Mouse (Mus musculus) lung, postnatal 4 days (tissue): Measurements from ENCODE around the gene Rnf114.

ENCODE experiments used
- DNase-seq, 2 experiments: peaks; one replicate each; pipeline ENCODE4 v3.0.0; 2021

The Rnf114 gene

DNA sequence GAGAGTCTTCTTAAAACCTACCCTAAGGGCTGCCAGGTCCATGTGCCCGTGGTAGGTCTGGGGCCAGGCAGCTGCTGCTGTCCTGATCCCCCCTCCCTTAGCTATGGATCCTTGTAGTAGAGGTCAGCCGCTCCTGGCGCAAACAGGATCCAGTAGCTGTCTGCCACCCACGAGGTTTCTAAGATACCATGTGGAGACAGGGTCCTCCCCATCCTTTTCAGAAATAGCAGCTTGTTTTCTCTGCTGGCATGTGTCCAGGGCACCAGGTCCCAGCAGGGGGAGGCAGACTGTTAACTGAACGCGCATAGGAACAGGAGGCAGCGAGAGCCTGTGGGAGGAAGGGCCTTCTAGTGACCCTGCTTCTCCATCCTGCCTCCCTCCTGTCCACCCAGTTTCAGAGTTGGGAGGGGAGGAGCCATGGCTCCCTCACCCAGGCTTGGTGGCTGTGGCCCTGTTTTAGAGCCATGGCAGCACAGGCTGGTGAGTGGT lies 16.2 kb upstream of the Rnf114 start:
- DNase-seq: peak; percentile 56 to 74

DNA sequence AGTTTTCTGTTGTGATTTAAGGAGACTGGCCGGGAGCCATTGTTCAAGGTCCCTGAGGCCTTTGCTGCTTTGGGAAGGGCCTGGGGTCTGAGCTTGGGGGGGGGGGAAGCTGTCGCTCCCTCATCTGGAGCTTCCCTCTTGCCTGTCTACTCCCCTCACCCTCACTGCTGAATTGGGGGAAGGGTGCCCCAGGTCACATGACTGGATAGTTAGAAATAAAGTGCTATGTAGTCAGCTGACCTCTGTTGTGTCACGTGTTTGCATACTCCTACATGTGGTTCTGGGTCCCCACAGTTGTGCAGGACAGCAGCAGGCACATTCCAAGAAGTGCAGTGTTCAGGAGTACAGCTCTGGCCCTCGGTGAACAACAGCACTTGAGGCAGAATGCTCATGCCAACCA lies 15.7 kb upstream of the Rnf114 start:
- no peak for DNase-seq

DNA sequence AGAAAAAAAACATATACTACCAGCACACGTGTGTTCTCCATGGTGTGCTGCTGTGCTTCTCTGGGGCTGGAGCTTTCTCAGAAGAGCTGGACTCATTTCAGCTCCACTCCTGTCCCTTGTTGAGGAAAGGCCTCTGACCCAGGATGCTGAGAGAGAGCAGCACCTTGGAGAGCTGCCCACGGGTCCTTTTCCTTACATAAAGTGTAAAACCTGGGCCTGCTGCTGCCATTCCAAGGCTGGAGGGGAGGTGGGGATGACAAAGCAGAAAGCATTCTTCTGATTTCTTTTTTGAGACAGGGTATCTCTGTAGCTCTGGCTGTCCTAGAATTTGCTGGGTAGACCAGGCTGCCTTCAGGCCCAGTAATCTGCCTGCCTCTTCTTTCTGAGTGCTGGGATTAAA lies 14.3 kb upstream of the Rnf114 start:
- no peak for DNase-seq

DNA sequence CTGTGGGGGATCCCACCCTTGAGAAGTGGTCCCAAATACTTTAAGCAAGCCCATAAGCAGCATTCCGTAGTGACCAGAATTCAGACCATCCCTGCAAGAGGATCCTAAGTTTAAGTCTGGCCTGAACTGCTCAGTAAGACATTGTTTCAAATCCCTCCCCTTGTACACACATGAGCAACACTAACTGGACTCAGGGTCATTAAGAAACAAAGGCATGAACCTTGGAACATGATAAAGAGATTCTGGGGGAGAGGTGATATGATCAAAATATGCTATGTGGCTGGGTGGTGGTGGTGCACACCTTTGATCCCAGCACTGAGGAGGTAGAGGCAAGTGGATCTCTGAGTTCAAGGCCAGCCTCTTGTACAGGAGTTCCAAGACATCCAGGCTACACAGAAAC lies 12.9 kb upstream of the Rnf114 start:
- no peak for DNase-seq

DNA sequence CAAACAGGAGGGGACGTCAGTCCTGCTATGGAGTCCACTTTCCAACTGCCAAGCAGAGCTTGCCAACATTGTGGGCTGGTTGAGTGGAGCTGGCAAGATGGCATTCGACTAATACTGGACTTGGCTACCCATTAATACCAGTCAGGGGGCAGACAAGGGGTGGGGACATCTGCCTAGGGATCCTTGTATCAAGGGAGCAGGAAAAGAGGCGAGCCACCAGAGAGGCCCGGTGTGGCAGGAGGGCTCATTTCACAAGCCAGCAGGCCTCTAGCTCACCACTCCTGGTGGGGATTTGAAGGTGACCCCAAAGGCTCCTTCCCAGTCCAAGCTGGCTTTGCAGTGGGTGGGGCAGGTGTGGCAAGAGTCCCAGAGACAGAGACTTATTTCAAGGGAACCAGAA lies 9.8 kb upstream of the Rnf114 start:
- no peak for DNase-seq

DNA sequence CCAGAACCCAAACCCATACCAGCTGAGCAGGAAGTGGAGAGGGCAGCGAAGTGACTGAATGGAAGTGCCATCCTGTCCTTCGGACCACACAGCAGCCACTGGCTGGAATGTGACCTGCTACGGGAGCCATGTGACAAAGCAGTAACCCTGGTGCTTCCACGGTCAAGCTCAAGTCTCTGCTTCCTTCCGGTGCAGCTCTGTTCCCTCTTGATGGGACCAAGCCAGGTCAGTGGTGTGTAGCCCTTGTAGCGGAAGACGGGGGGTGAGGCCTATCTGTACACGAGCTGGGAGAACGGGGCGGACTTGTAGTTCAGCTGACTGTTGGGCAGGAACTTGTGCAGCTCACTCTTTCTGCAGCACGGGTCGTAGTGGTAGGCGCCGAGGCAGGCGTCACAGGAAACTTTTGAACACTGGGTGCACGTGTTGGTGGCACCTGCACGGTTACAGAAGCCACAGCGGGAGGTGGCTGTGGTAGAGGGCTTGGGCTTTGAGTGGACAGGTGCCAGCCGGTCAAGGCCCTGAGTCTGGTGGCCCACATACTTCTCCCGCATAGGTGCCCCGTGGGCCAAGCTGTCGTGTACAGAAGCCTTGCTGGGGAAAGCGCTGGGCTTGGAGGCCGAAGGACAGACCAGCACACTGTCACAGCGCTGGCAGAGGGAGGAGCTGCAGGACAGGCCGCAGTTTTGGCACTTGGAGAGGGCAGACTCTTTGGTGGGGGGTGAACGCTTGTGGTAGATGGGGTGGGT lies 9.2 kb upstream of the Rnf114 start:
- DNase-seq: no peak

DNA sequence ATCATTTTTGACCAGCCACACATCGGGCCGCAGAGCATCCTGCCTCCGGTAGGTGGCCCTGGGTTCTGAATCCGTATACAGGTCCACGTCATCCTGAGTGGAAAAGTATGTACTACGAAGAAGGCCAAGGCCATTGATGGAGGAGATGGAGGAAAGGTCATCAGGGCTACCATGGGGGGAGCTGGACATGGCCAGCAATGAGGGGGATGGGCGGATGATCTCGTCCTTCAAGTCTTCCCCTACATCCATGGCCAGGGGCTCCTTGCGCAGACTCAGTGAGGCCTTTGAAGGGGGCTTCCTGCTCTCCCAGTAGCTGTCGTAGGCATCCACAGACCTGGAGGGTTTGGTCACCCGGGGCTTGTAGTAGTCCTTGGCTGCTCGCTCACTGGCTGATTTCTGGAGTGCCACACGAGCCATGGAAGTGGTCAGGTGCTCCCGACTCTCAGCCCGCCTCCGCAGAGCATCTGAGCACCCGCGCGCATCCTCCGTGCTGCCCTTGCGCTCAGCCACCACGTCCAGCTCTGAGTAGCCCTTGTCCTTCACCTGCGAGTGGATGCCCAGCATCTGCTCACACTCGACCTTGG lies 8.5 kb upstream of the Rnf114 start:
- DNase-seq: no peak

DNA sequence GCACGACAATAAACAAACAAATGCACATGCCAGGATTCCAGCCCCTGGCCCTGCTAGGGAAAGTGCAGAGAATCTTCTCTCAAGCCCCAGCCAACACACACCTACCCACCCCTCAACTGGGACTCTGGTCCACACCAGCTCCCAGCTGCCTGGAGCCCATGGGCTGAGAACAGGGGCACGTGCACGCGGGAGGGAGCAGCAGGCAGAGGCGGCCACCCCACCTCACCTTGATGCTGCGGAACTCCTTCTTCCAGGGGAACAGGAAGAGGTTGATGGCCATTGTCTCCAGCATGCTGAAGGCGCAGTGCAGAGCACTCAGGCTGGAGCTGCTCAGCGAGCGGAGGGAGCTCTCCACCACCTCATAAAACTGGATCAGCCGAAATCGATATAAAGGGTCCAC lies 7.5 kb upstream of the Rnf114 start:
- DNase-seq: no peak

DNA sequence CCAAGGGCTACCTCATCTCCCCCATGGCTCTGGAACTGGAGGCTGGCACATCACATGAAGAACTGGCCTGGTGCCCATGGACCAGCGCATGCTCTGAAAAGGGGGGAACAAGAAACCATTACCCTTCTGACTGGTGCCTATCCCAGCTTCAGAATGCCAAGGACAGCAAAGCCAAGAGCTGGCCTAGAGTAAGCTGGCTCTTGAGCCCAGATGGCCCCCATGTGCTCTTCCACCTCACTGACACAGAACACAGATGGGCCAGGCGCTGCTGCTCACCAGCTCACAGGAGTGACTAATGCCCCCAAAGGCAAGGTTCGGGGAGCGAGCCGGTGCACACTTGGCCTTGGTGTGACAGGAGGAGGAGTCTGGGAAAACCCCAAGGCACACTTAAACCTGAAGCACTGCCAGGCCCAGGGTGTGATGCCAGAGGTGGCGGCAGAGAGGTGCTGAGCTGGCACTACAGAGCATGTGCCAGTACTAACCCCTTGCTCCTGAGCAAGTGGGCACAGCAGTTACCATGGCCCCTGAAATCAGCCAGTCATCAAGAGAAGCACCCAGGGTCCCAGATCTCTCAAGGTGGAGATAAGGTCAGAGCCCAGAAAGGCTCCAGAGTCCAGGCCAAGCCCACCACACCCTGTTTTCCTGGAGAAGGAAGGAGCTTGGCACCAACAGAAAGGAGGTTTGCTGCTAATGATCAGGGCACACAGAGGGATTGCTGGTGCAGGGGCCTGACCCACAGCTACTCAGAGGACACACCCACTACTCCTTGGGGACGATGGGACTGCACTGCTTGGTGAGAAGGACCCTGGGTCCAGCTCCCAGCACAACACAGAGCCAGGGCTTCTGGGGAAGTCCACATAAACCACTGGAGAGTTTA lies 6.7 kb upstream of the Rnf114 start:
- peak; percentile 51 to 61 for DNase-seq

DNA sequence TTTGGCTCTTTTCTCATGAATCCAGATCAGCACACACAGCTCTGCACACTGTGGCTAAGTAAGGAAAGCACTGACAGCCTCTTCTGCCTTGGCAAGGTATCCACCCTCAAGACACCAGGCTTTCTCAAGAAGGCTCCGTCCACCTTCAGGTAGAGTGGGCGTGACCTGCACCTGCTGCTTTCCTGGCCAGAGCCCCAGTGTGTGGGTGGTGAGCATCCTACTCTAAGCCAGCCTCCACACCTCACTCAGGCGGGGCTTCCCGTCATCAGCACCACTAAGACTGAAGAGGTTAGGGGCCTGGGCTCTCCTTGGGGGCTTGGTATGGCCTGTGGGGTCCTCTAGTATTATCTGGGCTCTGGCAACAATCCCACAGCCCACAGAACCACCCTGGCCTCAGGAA lies 5.9 kb upstream of the Rnf114 start:
- DNase-seq: no peak

DNA sequence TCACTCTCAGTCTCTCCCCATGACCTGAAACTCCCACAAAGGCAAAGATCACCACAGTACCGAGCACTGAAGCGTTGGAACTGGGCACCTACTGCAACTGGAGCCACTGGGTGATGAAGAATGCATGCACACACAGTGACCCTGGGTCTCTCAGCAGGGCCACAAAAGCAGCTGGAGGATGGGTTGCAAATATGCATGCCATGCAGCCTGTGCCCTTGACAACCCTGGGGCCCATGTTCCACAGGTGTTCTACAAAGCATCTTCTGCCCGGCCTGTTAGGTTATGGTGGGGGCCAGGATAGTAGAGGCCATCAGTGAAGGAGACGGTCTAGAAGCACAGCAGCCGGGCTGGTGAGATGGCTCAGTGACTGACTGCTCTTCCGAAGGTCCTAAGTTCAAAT lies 4.9 kb upstream of the Rnf114 start:
- no peak for DNase-seq

DNA sequence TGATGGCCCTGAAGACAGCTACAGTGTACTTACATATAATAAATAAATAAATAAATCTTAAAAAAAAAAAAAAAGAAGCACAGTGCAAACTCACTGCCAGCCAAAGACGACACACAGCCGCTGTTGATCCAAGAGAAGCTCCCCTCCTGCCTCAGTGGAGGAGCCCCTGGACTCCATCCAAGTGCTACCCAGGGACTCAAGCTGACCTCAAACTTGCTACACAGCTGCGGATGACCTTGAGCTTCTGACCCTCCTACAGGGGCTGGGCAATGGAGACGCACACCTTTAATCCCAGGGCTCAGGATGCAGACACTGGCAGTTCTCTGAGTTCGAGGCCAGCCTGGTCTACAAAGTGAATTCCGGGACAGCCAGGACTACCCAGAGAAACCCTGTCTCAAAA lies 4.5 kb upstream of the Rnf114 start:
- DNase-seq: no peak

DNA sequence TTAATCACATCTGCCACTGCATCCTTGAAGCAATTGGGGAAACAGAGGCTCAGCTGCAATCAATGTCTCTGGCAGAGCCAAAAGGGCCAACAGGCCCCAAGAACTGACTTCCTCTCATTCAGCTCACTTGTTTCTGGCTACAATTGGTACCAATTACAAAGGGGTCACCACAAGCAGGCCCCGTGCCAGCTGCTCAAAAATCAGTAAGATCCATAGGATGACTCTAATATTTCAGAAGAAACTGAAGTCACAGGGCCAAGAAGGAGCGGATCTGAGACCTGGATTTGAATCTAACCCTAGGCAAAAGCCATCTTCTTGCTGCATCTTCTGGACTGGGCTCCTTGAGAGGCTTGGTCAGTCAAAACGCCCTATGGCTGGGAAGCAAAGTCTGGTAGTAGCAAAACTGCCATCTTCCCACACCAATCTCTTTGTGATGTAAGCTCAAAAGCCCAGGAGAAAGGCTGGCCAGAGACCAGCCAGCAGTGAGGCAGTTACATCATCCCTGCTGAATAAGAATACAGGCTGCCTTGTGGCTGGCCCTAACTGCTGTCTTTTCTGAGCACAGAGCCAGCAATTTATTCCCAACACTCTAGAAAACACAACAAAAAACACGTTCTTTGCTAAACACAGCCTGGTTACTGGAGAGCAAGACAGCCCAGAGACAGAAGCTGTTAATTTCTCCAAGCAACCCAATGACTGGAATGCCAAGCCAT lies 1.5 kb upstream of the Rnf114 start:
- no peak for DNase-seq

DNA sequence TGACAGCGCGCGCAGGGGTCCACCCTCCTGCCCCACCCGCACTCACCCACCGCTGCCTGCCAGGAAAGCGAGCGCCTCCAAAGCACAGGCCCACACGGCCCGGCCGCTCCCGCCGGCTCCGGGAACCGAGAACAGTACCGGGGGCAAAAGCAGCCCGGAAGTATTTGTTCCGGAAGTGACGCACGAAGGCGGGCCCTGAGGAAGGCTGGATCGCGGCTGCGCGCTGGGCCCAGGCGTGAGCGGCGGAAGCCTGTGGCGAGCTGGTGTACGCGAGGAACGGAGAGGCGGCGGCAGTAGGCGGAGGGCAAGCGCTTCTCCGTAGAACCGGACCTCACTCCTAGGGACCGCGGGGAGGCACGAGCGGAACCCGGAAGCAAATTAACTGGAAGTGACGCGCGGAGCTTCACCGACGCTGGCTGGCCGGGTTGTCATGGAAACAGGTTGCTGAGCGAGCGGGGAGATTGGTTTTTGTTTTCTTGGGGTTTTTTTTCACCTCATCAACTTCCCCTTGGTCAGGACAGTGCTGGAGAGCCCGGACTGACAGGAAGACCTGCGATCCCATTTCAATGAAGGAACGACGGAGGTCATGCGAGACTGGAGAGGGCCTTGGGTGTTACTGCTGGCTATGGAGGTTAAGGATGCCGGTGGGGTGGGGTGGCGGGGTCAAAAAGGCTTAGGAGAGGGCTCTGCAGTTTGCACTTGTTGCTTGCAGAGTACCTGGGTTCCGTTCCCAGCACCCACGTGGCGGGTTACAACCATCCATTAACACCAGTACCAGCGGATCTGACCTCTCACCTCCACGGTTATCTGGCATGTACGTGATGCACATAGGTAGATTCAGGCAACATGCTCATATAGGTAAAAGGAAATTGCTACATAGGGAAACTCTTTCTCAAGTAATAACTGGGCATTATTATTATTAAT lies 530 bp downstream of the Rnf114 start, which contains the start of gene Spata2:
Gene Spata2, minus strand, starts transcription at position 175 of the 924 bp plus-strand sequence.
- DNase-seq: peak; percentile 93 to 94

DNA sequence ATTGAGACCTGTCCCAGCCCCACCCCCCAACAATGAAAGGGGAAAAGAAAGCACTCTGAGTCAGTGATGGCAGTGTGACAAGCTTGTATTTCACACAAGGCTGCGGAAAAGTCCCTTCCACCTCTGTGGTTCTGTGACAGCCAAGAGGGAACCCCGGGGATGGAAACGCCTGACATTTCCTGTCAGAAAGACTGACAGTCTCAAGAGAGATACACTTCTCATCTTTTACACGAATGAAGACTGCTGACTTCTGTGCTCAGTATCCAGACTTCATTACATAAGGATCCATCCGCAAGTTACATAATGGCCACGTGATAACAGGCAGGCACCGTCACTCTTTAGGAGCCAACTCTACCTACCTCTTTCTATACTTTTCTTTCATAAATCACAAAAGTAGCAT lies 4.0 kb downstream of the Rnf114 start:
- no peak for DNase-seq

DNA sequence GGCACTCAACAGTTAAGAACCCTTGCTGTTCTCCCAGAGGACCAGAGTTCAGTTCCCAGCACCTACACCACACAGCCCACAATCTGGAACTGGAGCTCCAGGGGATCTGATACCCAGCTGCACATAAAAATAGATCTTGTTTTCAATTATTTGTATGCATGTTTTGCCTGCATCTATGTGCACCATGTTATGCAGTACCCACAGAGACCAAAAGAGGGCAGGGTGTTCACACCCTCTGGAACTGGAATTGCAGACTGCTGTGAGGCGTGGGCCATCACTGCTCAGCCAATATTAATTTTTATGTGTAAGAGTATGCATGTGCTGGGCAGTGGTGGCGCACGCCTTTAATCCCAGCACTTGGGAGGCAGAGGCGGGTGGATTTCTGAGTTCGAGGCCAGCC lies 4.8 kb downstream of the Rnf114 start:
- DNase-seq: peak; percentile 29 to 75

DNA sequence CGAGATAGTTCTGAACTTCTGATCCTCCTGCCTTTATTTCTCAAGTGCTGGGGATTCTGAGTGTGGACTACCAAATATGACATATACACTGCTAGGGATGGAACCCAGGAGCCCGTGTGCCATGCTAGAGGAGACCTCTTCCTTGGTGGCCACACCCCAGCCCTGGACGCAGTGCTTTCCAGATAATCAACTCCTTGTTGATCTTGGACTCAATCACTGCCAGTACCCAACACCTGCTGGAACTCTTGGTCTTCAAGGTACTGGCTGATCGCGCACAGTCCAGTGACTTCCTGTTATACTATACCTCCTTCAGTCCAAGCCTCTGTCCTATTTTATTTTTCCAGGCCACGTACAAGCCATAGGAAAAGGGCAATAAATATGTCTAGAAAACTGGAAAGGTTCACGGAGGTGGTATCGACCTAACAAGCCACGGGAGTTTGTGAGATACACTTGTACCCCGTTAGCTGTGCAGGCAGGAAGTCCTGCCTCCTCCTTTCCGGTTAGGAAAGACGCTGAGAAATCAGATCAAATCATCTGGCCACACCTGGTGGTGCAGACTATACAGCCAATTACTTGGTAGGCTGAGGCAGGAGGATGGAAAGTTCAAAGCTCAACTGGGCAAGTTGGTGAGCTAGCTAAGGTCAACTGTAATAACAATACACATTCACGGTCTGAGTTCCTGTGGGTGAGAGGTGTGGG lies 10.3 kb downstream of the Rnf114 start:
- no peak for DNase-seq

DNA sequence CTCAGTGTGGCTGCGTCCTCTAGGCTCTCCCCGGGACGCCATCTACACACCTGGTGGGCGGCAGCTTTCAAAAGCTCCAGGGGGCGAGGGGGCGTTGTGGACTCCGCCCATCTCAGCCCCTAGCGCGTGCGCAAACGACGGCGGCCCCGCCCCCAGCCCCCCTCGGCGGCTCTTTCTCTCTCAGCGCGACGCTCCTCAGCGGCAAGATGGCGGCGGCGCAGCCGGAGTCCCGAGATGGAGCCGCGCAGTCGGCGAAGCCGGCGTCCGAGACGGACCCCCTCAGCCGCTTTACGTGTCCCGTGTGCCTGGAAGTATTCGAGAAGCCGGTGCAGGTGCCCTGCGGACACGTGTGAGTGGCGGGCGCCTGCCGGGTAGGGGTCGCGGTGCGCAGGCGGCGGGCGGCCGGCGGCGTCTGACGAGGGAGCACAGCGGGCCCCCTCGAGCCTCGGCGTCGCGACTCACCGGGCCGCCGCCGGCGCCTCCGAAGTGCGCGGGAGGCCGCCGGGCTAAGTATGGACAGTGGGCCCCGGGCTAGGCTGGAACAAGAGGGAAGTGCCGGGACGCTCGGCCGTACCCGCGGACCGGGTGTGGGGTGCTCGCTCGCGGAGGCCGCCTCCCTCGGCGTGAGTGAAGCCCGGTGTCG lies 10.9 kb downstream of the Rnf114 start:
- DNase-seq: peak; percentile 91 to 94

DNA sequence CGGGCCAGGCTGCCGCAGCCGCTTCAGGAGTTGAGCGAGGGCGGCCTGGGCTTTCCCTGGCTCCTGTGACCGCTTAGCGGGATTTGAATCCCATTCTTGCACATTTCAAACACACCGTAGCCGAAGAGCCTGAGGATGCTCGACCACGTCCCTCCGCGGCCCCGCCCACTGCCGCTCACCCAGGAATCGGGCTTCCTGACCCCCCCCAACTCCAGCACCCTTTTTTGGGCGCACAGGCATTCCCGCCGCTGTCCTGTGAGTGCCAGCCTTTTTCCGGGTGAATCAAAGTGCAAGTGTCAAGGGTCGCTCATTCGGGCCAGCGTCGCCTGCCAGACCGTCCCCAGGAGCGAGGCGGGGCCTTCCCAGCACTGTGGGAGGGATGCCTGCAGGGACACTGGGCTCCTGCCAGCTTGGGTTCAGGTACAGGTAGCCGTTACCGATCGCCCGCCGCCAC lies 11.5 kb downstream of the Rnf114 start:
- DNase-seq: peak; percentile 73 to 77

DNA sequence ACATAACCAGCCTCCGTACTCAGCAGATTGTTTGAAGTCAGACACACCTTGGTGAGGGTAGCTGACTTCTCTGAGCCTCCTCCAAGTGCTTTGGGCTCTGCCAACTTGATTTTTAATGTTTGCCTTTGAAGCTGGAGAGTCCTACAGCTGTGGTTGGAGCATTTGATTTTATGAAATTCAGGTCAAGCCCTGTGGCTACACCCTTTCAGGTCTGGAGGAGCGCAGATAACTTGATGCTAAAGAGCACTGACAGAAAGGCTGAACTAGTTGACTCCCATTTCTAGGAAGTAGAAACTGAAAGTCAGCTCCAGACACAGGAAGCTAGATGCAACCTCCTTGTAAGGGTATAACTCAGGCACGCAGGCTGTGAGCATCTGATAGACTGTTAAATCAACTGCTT lies 12.7 kb downstream of the Rnf114 start:
- DNase-seq: peak; percentile 61 to 63
